Mouse (Mus musculus): ENCODE data around the gene Glis2. TPM values are rescaled to one million over a fixed set of nuclear protein-coding genes. Genes with fewer than 3 reads are reported as not detected.

Glis2 gene
- polyA plus RNA-seq, 1 experiment from 2014 or later, result 9.2 TPM

DNA sequence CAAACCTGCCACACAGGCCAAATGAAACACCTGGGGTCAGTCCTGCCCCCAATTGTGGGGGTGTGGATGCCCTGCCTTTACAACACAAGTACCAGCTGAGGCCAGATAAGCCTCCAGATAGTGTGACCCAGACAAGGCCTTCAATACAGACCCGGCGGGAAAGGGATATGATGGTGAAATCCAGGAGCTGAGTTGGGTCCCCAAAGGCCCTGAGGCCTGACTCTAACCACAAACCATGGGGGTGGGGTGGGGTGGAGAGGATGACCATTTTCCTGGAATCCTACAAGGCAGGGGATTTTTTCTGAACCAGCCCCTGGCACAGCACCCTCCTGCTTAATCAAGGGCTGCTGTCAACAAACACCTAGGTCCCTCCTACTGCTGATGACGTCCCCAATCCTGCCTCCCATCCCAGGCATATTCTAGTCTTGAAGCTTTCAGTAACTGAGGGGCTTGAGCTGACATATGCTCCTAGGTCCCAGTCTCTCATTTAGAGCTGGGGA, 44.4 kb downstream of the Glis2 start:
- H3K27me3 ChIP-seq (replicated peaks; ENCODE audit: control insufficient read depth, insufficient read depth, low read length), result no peaks in the 10 kb centered on the region
- H3K4me3 ChIP-seq (ENCODE audit: low read depth, low read length), result no peak overlapping the region
- peaks cover 21% of the 10 kb centered on the region for H3K36me3 ChIP-seq (ENCODE audit: control insufficient read depth, insufficient read depth)
- no peak overlapping the region for H3K4me2 ChIP-seq (replicated peaks; ENCODE audit: low read depth)
- H3K4me1 ChIP-seq (replicated peaks; ENCODE audit: control insufficient read depth, insufficient read depth, low read length), result peaks cover 19% of the 10 kb centered on the region; the same call in 1 of the 2 replicates
- H3K9me3 ChIP-seq (ENCODE audit: control insufficient read depth), result no peaks in the 10 kb centered on the region
- no peak overlapping the region for H3K9ac ChIP-seq (ENCODE audit: low read depth, low read length)
- WGBS, result 83% methylated on average over 3 of the region's 3 CpGs
- ATAC-seq, result no peak
- TF ChIP-seq CTCF (IDR thresholded peaks at IDR 0.05; ENCODE audit: low read depth), result no peak
- no peak overlapping the region for H3K27ac ChIP-seq (ENCODE audit: low read depth, low read length)

DNA sequence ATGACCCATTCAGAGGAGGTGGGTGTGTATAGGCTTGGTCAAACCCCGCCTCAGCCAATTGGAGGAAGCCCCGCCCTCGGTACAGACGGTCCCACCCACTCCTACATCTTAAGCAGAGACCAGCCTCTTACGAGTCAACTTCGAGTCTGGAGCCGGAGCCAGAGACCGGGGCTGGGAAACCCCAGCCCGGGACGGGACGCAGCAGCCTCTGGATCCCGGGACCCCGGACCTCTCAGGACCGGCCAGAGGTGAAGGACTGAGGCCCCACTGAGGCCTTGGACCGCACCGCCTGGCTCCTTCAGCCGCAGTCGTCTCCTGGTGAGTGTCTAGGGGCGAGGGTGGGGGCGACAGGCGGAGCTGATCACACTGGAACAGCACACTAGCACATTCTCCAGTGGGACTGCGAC, 45.3 kb downstream of the Glis2 start, which contains the start of the genes Vasn and Dnaja3:
Vasn (plus strand) TSS at position 111 of the 407 bp plus-strand sequence.
Dnaja3 (plus strand) TSS at position 159 of the 407 bp plus-strand sequence.
- Histone ChIP-seq H3K4me1 (replicated peaks; ENCODE audit: control insufficient read depth, insufficient read depth, low read length) (peaks cover 19% of the 10 kb centered on the region; the same call in 1 of the 2 replicates), H3K27me3 (replicated peaks; ENCODE audit: control insufficient read depth, insufficient read depth, low read length) (no peaks in the 10 kb centered on the region), H3K9me3 (ENCODE audit: control insufficient read depth) (no peaks in the 10 kb centered on the region), H3K4me3 (ENCODE audit: low read depth, low read length) (peak within 1 kb of the TSS; percentile 63), H3K4me2 (replicated peaks; ENCODE audit: low read depth) (peak within 1 kb of the TSS; percentile 89), H3K27ac (ENCODE audit: low read depth, low read length) (peak within 1 kb of the TSS; percentile 80), H3K9ac (ENCODE audit: low read depth, low read length) (peak within 1 kb of the TSS; percentile 68), H3K36me3 (ENCODE audit: control insufficient read depth, insufficient read depth) (peaks cover 21% of the 10 kb centered on the region)
- no peak for TF ChIP-seq CTCF (IDR thresholded peaks at IDR 0.05; ENCODE audit: low read depth)
- ATAC-seq, result peak; percentile 87
- under 1% methylated on average over 22 of the region's 22 CpGs for WGBS

DNA sequence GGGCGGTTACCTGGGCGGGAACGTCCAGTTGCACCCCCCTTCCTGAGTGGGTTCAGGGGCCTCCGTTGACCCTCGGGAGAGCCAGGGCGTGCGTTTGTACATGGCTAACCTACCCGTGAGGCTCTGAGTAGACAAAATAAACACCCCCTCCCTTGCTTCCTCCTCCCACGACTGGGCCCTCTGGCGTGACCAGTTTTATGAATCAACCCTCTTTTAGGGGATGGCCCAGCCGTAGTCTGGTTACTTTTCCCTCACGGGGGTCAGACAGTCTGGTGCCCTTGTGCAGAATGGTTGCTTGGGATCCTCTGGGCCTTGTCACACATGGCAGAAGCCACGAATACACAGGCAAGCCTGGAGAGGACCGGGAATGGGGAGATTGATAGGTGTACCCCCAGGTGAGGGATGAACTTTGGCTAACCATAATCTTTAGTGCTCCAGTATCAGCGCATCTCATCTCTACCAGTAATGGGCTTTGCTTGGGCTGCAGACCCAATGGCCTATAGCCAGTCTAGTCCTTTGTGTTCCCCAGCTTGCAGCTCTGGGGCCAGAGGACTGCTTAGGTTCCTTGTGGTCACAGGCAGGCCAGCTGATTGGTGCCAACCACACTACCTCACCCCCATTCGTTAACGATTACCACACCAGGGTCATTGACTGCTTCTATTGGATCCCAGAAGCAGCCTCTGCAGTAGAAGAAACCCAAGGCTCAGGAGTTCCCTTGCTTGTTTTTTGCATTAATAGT, 45.9 kb downstream of the Glis2 start:
- peak overlapping the region; percentile 80 for H3K27ac ChIP-seq (ENCODE audit: low read depth, low read length)
- H3K36me3 ChIP-seq (ENCODE audit: control insufficient read depth, insufficient read depth), result peaks cover 21% of the 10 kb centered on the region
- peak overlapping the region; percentile 68 for H3K9ac ChIP-seq (ENCODE audit: low read depth, low read length)
- peak overlapping the region; percentile 63 for H3K4me3 ChIP-seq (ENCODE audit: low read depth, low read length)
- peak overlapping the region; percentile 89 for H3K4me2 ChIP-seq (replicated peaks; ENCODE audit: low read depth)
- H3K9me3 ChIP-seq (ENCODE audit: control insufficient read depth), result no peaks in the 10 kb centered on the region
- H3K27me3 ChIP-seq (replicated peaks; ENCODE audit: control insufficient read depth, insufficient read depth, low read length), result no peaks in the 10 kb centered on the region
- whole genome bisulfite sequencing, result 2% methylated on average over 17 of the region's 17 CpGs
- peak; percentile 74 for ATAC-seq
- no peak for TF ChIP-seq CTCF (IDR thresholded peaks at IDR 0.05; ENCODE audit: low read depth)
- H3K4me1 ChIP-seq (replicated peaks; ENCODE audit: control insufficient read depth, insufficient read depth, low read length), result peaks cover 19% of the 10 kb centered on the region; the same call in 1 of the 2 replicates

GRCm38 (mm10) chr16:4641119-4641838, 46.8 kb downstream of the Glis2 start:
- TF ChIP-seq CTCF (IDR thresholded peaks at IDR 0.05; ENCODE audit: low read depth), result no peak
- peak overlapping the region; percentile 80 for H3K27ac ChIP-seq (ENCODE audit: low read depth, low read length)
- H3K4me3 ChIP-seq (ENCODE audit: low read depth, low read length), result peak overlapping the region; percentile 63
- no peaks in the 10 kb centered on the region for H3K9me3 ChIP-seq (ENCODE audit: control insufficient read depth)
- peaks cover 19% of the 10 kb centered on the region; the same call in 1 of the 2 replicates for H3K4me1 ChIP-seq (replicated peaks; ENCODE audit: control insufficient read depth, insufficient read depth, low read length)
- H3K27me3 ChIP-seq (replicated peaks; ENCODE audit: control insufficient read depth, insufficient read depth, low read length), result no peaks in the 10 kb centered on the region
- no peak for ATAC-seq
- H3K36me3 ChIP-seq (ENCODE audit: control insufficient read depth, insufficient read depth), result peaks cover 28% of the 10 kb centered on the region
- peak overlapping the region; percentile 89 for H3K4me2 ChIP-seq (replicated peaks; ENCODE audit: low read depth)
- peak overlapping the region; percentile 68; the same call in 1 of the 2 replicates for H3K9ac ChIP-seq (ENCODE audit: low read depth, low read length)
- 34% methylated on average over 3 of the region's 3 CpGs for WGBS

- Histone ChIP-seq H3K4me3 (ENCODE audit: low read depth, low read length) (0 out of 2 replicates have a peak overlapping the region, but pooled peaks have one; percentile 9), H3K4me2 (replicated peaks; ENCODE audit: low read depth) (peak overlapping the region; percentile 89), H3K9me3 (ENCODE audit: control insufficient read depth) (no peaks in the 10 kb centered on the region), H3K27ac (ENCODE audit: low read depth, low read length) (peak overlapping the region; percentile 68), H3K36me3 (ENCODE audit: control insufficient read depth, insufficient read depth) (peaks cover 32% of the 10 kb centered on the region), H3K4me1 (replicated peaks; ENCODE audit: control insufficient read depth, insufficient read depth, low read length) (peaks cover 19% of the 10 kb centered on the region; the same call in 1 of the 2 replicates), H3K9ac (ENCODE audit: low read depth, low read length) (no peak overlapping the region), H3K27me3 (replicated peaks; ENCODE audit: control insufficient read depth, insufficient read depth, low read length) (no peaks in the 10 kb centered on the region)
- TF ChIP-seq CTCF (IDR thresholded peaks at IDR 0.05; ENCODE audit: low read depth), result peak; percentile 30
- ATAC-seq, result peak; percentile 48
- WGBS, result 17% methylated on average over 13 of the region's 13 CpGs
Observed at GRCm38 (mm10) chr16:4642190-4642589, 47.7 kb downstream of the Glis2 start.

GRCm38 (mm10) chr16:4642937-4643336, 48.4 kb downstream of the Glis2 start:
- no peak for ATAC-seq
- peak overlapping the region; percentile 89; the same call in 1 of the 2 replicates for H3K4me2 ChIP-seq (replicated peaks; ENCODE audit: low read depth)
- H3K9ac ChIP-seq (ENCODE audit: low read depth, low read length), result no peak overlapping the region; the same call in 1 of the 2 replicates
- WGBS, result 58% methylated on average over 6 of the region's 6 CpGs
- H3K27ac ChIP-seq (ENCODE audit: low read depth, low read length), result peak overlapping the region; percentile 68; the same call in 1 of the 2 replicates
- no peaks in the 10 kb centered on the region for H3K27me3 ChIP-seq (replicated peaks; ENCODE audit: control insufficient read depth, insufficient read depth, low read length)
- H3K4me3 ChIP-seq (ENCODE audit: low read depth, low read length), result no peak overlapping the region
- TF ChIP-seq CTCF (IDR thresholded peaks at IDR 0.05; ENCODE audit: low read depth), result no peak
- peaks cover 37% of the 10 kb centered on the region for H3K36me3 ChIP-seq (ENCODE audit: control insufficient read depth, insufficient read depth)
- H3K4me1 ChIP-seq (replicated peaks; ENCODE audit: control insufficient read depth, insufficient read depth, low read length), result peaks cover 19% of the 10 kb centered on the region; the same call in 1 of the 2 replicates
- no peaks in the 10 kb centered on the region for H3K9me3 ChIP-seq (ENCODE audit: control insufficient read depth)
